Comparison of ENCODE assay signal across 18 mouse cellular contexts in genomic region chr16:97192296-97192695, GRCm38 (mm10). TPM values are rescaled to one million over a fixed set of nuclear protein-coding genes. Genes with fewer than 3 reads are reported as not detected.
"Had no signal": no experiment of that assay in that cellular context is flagged by ENCODE, and none has a peak within 500 bp of the region (broad histone marks: within the 10 kb centered on the region; RNA-seq: fewer than 3 reads in every experiment).

No protein-coding gene starts in this region.

- H3K9ac ChIP-seq: kidney, embryonic 15.5 days; limb, embryonic 12.5 days; limb, embryonic 15.5 days; liver, embryonic 14.5 days; liver, postnatal 0 days; lung, embryonic 14.5 days had no signal

- ATAC-seq: liver, postnatal 0 days; lung, postnatal 0 days had no signal

- H3K27ac ChIP-seq: kidney, embryonic 15.5 days; limb, embryonic 12.5 days; limb, embryonic 15.5 days; liver, embryonic 14.5 days; macrophage; midbrain, embryonic 10.5 days had no signal

- DNase-seq: kidney, adult 8-10 months; kidney, postnatal 10 days; kidney, postnatal 36 days; layer of hippocampus, postnatal 36 days; left cerebral cortex, postnatal 4 days; liver, postnatal 0 days; lung, embryonic 14.5 days; thymus, adult 18-20 months; thymus, postnatal 36 days had no signal

- H3K36me3 ChIP-seq: kidney, embryonic 15.5 days; limb, embryonic 12.5 days; limb, embryonic 15.5 days; midbrain, embryonic 10.5 days had no signal

- H3K4me3 ChIP-seq: kidney, embryonic 15.5 days; limb, embryonic 12.5 days; limb, embryonic 15.5 days; megakaryocyte, embryonic 14.5 days; midbrain, embryonic 10.5 days had no signal

- H3K27me3 ChIP-seq: kidney, embryonic 15.5 days; limb, embryonic 12.5 days; limb, embryonic 15.5 days had no signal

- H3K4me2 ChIP-seq: kidney, embryonic 15.5 days; limb, embryonic 12.5 days; limb, embryonic 15.5 days; liver, embryonic 11.5 days; lung, embryonic 14.5 days had no signal

- H3K4me1 ChIP-seq: kidney, embryonic 15.5 days; limb, embryonic 12.5 days; limb, embryonic 15.5 days; megakaryocyte, embryonic 14.5 days; midbrain, embryonic 10.5 days had no signal

- H3K9me3 ChIP-seq: kidney, embryonic 15.5 days; limb, embryonic 12.5 days; limb, embryonic 15.5 days; megakaryocyte, embryonic 14.5 days; midbrain, embryonic 10.5 days had no signal

RNA-seq across cellular contexts. Expression of gene Dscam, which starts 21.7 kb away (rescaled TPM):
- polyA plus RNA-seq: limb, embryonic 12.5 days; liver, embryonic 14.5 days; liver, postnatal 0 days; lung, embryonic 14.5 days; lung, postnatal 0 days had no signal
